Mouse (Mus musculus): ENCODE measurements around the gene Flt3l.
A peak's percentile ranks its signal among the peaks of the same experiment; 100 is the strongest.

Gene Flt3l

DNA sequence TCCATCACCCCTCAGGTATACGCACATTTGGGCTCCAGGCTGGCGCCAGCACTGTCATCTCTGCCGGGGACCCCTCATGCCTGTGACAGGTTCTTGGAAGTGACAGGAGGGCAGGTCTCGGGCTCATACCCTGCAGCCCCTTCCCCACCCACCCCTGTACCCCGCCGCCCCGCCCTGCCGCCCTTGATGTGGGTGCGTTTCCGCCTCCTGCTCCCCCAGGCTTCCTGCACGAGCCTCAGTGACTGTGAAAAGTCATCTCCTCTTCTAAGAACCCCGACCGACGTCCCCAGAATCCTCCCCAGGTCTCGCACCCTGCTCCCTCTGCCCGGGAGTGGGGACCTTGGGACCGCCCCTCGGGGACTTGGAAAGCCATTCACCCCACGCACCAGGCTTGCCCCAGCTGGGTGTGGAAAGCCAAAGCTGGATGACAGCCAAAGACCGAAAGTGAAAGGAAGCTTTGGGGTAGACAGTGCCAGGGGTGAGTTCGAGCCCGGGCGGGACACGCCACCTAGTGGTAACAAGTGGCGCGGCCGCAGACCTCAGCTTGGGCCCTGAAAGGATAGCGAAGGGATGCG, at the start of gene Flt3l, which contains the start of gene Gm45713:
TSS of gene Flt3l (minus strand) at position 440 of the 575 bp plus-strand sequence.
TSS of gene Gm45713 (minus strand) at position 239 of the 575 bp plus-strand sequence.
- DNase-seq, result peak; percentile 93

DNA sequence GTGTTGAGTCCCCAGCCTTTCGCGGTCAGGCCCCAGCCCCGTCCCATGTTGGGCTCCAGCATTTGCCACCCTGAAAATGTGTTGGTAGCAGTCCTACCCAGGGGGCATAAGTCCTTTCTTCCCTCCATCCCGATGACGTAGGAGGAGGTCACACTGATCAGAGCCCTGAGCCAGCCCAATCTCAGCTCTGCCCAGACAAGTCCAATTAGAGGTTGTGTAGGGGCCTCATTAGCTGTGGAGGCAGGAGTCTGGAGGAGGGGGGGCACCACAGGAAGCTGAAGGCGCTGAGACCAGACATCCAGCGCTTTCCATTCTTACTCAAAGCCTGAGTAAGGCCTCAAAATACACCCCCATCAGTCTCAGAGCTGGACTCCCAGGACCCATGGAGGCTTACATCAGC, 49.7 kb upstream of the Flt3l start:
- DNase-seq, result no peak

DNA sequence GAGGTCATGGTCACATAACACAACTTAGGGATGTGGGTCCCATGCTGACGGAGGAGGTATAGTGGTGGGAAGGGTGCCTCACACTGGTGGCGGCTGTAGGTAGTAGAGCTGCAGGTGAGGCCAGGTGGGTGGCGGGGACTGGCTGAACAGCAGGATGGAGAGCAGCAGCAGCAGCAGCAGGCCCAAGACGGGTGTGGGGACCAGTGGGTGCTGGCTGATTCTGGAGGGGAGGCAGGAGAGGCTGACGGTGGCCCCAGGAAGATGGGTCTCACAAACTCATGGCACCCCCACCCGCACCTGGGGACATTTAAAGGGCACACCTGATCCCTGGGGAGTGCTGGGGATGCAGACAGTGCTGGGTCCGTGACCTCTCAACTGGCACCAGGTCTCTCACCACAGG, 47.4 kb upstream of the Flt3l start:
- DNase-seq, result no peak

DNA sequence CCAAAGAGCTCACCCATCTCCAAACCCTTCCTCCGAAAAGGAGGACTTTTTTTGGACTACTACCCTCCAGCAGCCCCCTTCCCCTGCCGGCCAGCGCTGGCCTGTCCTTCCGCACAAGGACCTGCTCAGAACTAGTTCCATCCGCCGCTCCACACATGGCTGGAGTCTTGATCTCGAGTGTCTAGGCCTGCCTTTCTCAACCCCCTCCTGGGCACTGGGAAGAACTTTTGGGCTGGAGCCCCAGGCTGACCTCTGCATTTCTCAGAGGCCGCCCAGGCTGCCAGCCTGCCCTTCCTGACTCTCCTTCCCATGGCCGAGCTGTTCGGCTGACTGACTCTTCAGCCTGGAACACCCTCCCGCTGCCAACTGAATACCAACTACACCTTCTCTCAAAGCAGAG, 46.4 kb upstream of the Flt3l start:
- no peak for DNase-seq

DNA sequence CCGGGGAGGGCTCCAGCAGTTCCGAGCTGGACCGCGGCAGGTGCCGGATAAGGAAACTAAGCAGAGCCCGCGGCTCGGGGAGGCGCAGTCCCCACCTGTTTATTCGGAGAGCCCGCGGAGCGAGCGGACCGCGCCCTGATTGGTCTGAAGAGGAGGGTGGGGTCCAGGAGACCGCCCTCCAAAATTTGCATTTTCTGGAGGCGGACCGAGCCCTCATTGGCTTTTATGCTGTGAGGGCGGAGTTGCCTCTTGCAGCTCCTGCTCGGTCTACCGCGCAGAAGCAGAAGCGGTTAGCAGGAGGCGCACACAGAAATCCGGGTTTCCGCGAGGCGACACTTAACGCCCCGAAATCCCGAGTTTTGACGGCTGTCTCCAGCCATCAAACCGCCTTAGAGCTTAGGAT, 46.0 kb upstream of the Flt3l start:
- DNase-seq, result peak; percentile 88

DNA sequence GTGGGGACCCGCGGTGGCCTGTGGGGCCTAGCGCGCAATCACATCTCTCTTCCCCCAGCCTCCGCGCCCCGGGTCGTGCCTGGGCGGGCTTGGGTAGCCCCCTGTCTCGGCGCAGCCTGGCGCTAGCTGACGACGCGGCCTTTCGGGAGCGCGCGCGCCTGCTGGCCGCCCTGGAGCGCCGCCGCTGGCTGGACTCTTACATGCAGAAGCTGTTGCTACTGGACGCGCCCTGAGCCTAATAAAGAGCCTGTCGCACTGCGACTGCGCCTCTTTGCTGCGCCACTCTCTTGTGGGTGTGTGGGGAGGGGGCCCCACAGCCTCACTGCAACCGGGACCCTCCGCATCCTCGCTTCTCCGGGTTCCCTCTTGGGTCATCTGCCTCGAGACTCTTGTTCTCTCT, 45.3 kb upstream of the Flt3l start:
- peak; percentile 33 for DNase-seq

DNA sequence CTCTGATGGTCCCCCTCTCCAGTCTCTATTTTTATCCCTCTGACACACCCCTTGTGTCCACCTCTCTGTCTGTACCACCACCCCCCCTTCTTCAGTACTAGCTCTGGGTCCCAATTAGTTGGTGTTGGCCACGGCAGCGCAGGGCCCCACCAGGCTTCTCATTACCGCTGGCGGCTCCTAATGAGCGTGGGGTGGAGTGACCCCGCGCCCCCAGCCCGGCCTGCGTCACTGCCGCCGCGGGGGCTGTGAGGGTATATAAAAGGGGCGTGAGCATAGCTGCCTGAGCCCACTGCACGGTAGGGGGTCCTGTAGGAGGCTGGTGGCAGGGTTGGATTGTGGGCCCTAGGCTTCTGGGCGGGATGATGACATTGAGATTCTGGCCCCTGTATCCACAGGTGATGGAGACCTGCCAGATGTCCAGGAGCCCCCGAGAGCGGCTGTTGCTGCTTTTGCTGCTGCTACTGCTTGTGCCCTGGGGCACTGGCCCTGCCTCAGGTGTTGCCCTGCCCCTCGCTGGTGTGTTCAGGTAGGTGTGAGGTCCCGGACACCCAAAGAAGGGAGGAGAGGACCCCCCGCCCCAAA, 44.8 kb upstream of the Flt3l start, which contains the start of gene Pth2:
TSS of gene Pth2 (plus strand) at position 100 of the 582 bp plus-strand sequence.
- DNase-seq, result no peak

DNA sequence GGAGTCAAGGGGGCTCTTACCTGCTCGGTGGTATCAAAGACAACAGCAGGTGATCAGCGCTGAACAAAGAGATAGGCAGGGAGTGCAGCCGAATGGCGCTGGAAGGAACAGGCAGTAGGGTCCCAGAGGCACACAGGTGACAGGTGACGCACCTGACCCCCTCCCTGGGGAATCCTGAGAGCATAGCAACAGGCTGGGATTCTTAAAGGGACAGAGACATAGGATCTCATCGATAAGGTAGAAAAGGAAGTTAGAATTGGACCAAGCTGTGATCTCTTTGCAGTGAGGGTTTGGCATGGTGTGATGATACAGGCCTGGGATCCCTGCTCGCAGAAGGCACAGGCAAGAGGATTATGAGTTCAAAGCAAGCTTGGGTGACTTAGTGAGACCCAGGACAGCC, 43.2 kb upstream of the Flt3l start, which contains the start of gene Gfy:
TSS of gene Gfy (minus strand) at position 101 of the 400 bp plus-strand sequence.
- DNase-seq, result no peak

DNA sequence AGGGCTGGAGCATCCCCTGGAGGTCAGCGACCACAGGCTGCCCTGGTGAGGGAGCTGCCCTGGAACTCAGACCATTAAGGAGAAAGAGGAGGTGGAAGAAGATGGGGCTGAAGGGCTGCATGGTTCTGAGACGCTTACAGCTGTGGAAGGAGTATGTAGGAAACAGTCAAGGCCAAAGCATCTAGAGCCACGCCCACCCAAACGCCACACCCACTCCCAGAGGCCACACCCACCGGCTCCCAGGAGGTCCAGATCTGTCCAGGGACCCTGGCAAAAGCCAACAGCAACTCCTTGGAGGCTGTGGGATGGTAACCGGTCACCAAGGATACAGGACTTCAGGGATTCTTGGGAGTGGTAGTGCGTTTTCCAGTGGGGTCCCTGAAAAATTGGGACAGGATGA, 42.3 kb upstream of the Flt3l start:
- no peak for DNase-seq

DNA sequence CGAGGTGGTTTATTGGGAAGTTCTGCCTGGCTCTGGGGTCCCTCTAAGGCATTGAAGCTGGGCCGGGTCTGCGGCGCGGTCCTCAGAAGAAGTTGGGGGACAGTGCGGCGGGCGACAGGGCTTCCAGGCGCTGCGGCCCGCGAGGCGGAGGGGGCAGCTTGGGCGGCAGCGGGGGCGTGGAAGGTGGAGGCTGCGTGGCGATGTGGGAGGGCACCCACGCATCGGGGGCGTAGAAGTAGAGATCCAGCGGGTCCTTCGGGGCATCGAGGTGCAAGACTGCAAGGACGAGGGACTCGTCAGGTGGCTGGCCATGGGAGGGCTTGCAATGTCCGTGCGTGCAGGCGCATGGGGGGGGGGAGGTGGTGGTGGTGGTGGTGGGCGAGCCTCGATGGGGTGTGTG, 40.1 kb upstream of the Flt3l start:
- DNase-seq, result no peak

DNA sequence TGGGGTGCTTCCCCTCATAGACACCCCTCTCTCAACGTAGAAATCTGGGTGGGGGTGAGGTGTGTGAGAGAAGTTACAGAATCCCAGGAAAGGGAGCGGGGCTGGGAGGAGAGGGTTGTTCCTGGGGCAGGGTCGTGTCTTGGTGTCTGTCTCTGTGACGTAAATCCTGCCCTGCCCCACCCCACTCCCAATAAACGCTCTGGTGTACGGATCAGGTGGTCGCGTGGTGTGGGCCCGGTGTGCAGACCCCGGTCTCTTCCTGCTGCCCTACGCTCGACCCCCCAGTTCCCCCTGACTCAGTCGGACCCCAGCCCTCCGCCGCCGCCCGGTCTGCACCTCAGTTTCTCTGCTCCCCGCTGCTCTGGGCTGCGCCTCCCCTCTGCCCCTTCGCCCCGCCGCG, 39.7 kb upstream of the Flt3l start:
- no peak for DNase-seq

DNA sequence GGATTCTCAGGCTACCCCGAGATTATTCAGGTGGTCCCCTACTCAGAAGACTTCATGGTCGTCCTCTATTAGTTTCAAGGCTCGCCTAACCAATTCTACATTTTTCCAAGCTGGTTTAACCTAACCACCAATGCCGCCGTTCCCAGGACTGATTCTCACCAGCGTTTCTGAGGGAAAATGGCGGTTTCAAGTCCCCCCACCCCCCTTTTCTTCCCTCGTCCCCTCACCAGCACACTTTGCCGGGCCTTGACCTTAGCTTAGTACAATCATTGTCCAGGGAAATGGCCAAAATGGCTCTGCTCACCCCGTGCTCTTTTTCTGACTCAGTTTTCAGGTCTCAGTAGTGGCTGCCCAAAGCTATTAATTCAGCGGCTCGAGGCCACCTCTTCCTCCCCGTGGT, 39.2 kb upstream of the Flt3l start:
- no peak for DNase-seq

DNA sequence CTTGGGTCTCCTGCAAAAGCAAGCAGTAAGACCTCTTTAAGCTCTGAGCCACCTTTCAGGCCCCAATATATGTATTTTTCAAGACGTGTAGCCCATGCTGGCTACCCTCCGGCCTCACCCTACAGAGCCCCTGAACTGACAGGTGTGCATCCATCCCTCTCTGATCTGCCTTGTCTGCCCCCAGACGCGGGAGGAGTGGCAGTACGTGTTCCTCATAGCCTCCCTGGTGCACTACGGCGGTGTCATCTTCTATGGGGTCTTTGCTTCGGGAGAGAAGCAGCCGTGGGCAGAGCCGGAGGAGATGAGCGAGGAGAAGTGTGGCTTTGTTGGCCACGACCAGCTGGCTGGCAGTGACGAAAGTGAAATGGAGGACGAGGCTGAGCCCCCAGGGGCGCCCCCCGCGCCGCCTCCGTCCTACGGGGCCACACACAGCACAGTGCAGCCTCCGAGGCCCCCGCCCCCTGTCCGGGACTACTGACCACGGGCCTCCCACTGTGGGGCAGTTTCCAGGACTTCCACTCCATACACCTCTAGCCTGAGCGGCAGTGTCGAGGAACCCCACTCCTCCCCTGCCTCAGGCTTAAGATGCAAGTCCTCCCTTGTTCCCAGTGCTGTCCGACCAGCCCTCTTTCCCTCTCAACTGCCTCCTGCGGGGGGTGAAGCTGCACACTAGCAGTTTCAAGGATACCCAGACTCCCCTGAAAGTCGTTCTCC, 38.5 kb upstream of the Flt3l start:
- no peak for DNase-seq

DNA sequence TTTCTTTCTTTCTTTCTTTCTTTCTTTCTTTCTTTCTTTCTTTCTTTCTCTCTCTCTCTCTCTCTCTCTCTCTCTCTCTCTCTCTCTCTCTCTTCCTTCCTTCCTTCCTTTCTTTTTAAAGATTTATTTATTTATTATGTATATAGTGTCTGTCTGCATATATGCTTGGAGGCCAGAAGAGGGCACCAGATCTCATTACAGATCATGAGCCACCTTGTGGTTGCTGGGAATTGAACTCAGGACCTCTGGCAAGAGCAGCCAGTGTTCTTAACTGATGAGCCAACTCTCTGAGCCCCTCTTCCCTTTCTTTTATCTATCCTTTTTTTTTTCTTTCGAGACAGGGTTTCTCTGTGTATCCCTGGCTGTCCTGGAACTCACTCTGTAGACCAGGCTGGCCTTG, 37.5 kb upstream of the Flt3l start:
- DNase-seq, result peak; percentile 41

DNA sequence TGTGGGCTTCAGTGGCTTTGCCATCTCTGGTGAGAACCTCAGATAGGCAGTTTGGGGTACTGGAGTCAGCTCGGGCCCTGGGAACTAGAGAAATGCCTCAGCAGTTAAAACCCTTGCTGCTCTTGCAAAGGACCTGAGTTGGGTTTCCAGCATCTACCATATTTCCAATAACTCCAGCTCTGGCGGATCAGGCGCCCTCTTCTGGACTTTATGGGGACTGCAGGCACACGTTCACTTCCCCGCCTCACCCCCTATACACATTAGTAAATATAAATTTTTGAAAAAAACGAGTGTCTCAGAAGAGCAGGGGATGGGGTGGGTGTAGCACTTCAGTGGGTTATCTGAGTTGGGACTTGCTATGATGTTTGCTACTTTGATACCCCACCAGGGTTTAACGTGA, 36.7 kb upstream of the Flt3l start:
- peak; percentile 79 for DNase-seq

DNA sequence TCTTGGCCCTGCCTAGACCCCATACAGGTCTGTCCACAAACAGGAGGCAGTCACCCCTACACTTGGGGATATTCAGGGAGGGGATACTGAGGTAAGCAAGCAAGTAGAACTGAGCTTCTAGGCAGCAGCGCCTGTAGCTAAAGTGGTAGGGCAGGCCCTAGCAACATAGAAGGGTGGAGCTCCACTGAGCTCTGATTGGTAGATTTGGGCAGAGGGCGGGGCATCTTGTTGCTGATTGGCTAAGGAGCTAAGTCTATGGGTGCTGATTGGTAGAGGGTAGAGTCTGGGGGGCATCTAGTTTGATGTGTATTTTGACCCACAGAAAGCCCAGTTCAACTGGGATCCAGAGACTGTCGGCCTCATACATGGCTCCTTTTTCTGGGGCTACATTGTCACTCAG, 33.3 kb upstream of the Flt3l start:
- DNase-seq, result peak; percentile 61

DNA sequence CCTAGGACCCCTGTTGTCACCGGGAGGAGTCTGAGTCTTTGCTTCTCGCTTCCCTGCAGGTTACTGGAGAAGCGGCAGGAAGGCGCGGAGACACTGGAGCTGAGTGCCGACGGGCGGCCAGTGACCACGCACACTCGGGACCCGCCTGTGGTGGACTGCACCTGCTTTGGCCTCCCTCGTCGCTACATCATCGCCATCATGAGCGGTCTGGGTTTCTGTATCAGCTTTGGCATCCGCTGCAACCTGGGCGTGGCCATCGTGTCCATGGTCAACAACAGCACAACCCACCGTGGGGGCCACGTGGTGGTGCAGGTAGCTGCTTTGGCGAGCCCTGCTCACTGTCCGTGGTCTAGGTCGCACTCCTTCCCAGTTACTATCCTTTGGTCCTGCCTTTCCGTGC, 32.4 kb upstream of the Flt3l start:
- no peak for DNase-seq

DNA sequence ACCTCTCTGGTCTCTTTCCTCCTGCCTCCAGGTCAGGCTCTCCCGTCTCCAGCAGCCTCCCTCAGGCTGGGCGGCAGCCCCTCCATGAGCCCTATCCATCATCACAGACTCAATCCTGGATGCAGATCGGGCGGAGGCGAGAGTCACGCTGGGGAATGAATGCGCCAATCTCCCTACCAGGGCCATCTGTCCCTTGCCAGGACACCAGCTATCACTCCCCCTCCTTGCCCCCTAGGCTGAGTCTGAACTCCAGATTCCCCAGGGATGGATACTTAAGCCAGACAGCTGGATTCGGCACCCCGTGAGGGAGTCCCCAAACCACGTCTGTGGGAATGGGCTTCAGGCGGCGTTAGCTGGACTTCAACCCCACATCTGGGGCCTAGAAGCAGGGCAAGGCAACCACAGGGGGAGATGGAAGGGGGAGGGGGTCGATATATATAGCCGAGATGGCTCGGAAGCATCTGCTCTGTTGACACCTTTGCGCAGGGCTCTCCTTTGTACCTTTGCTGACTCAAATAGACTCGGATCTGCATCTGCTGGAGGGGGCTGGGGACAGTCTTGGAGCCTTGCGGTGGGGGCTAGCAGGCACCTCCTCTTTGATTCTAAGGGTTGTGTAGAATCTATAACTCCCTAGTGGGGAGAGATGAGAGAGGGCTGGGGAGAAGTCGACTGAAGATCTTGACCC, 31.7 kb upstream of the Flt3l start:
- DNase-seq, result no peak

DNA sequence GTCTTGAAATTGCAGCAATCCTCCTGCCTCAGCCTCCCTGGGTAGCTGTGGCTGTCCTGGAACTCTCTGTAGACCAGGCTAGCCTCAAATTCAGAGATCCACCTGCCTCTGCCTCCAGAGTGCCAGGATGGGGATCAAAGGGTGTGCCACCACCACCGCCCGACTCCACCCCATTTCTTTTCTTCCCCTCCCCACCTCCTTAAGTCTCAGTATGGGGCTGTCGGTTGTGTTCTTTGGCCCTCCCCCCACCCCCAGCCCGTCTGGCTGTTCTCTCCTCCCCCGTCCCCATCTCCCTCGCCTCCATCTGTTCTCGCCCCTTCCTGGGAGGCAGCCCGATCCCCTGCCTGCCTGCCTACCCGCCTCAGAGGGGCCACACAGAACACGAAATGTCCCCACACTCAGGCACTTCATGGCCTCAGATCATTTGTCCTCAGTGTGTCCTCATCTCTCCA, 30.7 kb upstream of the Flt3l start:
- no peak for DNase-seq

DNA sequence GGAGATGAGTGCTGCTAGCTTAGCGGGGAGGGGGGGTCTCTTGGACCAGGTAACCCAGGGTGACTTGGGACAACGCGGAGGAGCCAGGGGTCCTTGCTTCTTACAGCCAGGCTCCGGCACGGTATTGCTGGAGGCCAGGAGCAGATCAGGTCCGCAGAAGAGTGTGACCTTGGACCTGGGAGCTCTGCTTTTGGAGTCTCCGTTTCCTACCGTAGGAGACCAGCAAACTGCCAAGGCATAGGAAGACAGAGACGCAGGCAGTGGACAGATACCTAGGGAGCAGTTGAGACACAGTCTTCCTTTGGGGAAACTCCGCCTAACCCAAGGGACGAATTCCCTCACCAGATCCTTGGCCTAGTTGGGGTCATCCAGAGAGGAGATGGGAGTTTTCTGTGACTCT, 29.5 kb upstream of the Flt3l start:
- no peak for DNase-seq

DNA sequence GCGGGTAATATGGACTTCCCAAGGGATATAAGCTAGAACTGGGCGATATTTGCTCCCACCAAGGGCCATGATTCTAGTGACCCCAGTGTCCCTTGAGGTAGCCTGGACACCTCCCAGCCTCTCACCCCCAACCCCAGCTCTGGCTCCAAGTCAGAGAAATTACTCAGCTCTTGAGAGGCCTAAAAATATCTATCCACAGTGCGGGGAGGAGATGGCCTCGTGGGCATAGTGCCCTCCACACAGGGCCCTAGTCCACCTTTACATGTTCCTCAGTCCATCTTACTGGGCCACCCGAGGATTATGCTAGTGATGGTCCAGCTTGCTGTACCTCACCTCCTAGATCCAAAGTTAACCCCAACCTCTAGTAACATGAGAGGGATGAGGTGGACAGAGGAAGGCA, 28.6 kb upstream of the Flt3l start:
- DNase-seq, result no peak

DNA sequence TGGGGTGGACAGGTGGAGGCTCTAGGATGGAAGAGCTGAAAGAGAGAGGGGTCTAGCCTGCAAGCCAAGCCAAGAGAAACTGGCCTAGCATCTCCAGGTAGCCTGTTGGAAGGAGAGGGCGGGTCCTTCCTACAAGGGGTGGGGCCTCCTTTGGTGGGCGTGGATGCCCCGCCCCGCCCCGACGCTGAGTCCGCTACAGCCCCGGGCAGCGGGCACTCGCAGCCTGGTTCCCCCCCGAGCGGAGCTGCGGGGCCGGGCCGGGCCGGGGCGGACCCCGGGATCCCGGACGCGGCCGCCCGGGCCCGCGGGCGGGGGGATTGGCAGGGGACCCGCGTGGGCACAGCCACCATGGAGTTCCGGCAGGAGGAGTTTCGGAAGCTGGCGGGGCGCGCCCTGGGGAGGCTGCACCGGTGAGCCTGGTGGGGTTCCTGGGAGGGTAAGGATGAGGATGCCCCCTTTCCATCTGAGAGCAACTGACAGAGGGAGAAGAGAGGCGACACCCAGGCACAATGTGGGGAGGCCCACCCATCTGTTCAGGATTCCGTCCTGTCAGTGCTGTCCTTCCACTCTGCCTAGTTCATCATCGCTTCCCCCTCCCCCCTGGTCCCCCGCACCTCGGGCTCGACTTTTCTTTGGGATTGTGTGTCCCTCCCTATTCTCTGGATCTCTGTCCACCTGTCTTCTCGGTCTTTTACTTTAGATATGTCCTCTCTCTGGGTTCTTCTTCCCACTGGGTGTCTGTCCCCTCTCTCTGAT, 27.7 kb upstream of the Flt3l start, which contains the start of gene Slc17a7:
TSS of gene Slc17a7 (plus strand) at position 215 of the 756 bp plus-strand sequence.
- peak; percentile 55 for DNase-seq
